Mouse (Mus musculus): ENCODE results near the gene Sprr2b. TPM values are rescaled to one million over a fixed set of nuclear protein-coding genes. Genes with fewer than 3 reads are reported as not detected.

Sprr2b gene
- polyA plus RNA-seq, 1 experiment from 2014 or later: not detected

DNA sequence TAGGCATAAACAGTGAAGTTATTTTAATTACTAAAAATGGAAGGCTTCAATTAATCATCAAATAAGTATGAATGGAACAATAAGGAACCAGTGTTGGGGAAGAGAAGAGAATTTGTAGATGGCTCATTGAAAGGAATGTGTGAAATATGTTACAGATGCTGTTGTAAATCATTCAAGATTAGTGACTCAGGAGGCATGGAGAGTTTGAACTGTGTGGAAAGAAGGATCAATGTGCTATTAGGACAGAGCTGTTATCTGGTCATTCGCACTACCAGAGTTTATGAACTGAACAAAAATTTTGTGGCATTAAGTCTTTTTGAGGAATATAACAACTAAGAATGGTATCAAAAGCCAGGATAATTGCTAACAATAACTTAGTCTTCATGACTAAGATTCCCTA lies 9.0 kb upstream of the Sprr2b start:
- Histone ChIP-seq H3K4me2 (ENCODE audit: low read length) (no peak overlapping the region), H3K9ac (ENCODE audit: low read depth, low read length) (no peak overlapping the region), H3K4me3 (replicated peaks; ENCODE audit: low read depth, low read length) (no peak overlapping the region), H3K27me3 (ENCODE audit: insufficient read depth, low read length) (no peaks in the 10 kb centered on the region), H3K27ac (no peak overlapping the region), H3K4me1 (replicated peaks; ENCODE audit: insufficient read depth, low read length) (no peaks in the 10 kb centered on the region), H3K9me3 (replicated peaks; ENCODE audit: low read length) (no peaks in the 10 kb centered on the region), H3K36me3 (ENCODE audit: insufficient read depth, low read length) (no peaks in the 10 kb centered on the region)
- WGBS: 89% methylated on average over 1 of the region's 1 CpGs
- DNase-seq (ENCODE audit: low spot score): no peak
- ATAC-seq (replicated peaks; ENCODE audit: low FRiP score, low read depth): no peak
- no peak for TF ChIP-seq CTCF (IDR thresholded peaks at IDR 0.05; ENCODE audit: low read depth)

DNA sequence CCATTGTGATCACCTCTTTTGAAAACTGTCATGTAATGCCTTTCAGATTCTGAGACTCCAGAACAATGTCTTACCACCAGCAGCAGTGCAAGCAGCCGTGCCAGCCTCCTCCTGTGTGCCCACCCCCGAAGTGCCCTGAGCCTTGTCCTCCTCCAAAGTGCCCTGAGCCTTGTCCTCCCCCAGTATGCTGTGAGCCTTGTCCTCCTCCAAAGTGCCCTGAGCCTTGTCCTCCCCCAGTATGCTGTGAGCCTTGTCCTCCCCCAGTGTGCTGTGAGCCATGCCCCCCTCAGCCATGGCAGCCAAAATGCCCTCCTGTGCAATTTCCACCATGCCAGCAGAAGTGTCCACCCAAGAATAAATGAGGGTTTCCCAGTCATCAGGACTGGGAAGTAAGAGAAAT lies 964 bp downstream of the Sprr2b start:
- no peak for TF ChIP-seq CTCF (IDR thresholded peaks at IDR 0.05; ENCODE audit: low read depth)
- WGBS: 46% methylated on average over 2 of the region's 2 CpGs
- Histone ChIP-seq H3K36me3 (ENCODE audit: insufficient read depth, low read length) (no peaks in the 10 kb centered on the region), H3K9ac (ENCODE audit: low read depth, low read length) (no peak overlapping the region), H3K27me3 (ENCODE audit: insufficient read depth, low read length) (no peaks in the 10 kb centered on the region), H3K9me3 (replicated peaks; ENCODE audit: low read length) (no peaks in the 10 kb centered on the region), H3K4me1 (replicated peaks; ENCODE audit: insufficient read depth, low read length) (no peaks in the 10 kb centered on the region), H3K4me2 (ENCODE audit: low read length) (no peak overlapping the region), H3K27ac (no peak overlapping the region), H3K4me3 (replicated peaks; ENCODE audit: low read depth, low read length) (no peak overlapping the region)
- DNase-seq (ENCODE audit: low spot score) (peak; percentile 51), ATAC-seq (replicated peaks; ENCODE audit: low FRiP score, low read depth) (peak; percentile 87)

DNA sequence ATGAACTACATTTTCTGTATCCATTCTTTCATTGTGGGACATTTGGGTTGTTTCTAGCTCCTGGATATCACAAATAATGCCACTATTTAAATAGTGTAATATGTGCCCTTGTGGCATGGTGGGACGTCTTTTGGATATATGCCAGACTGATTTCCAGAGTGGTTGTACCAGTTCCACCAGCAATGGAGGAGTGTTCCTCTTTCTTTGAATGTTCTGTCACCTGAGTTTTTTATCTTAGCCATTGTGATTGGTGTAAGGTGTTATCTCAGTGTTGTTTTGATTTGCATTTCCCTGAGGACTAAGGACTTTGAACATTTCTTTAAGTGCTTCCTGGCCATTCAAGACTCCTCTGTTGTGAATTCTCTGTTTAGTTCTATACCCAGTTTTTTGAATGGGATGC lies 19.9 kb downstream of the Sprr2b start:
- Histone ChIP-seq H3K4me1 (replicated peaks; ENCODE audit: insufficient read depth, low read length) (no peaks in the 10 kb centered on the region), H3K4me2 (ENCODE audit: low read length) (no peak overlapping the region), H3K36me3 (ENCODE audit: insufficient read depth, low read length) (no peaks in the 10 kb centered on the region), H3K4me3 (replicated peaks; ENCODE audit: low read depth, low read length) (no peak overlapping the region), H3K9me3 (replicated peaks; ENCODE audit: low read length) (no peaks in the 10 kb centered on the region), H3K27me3 (ENCODE audit: insufficient read depth, low read length) (no peaks in the 10 kb centered on the region), H3K9ac (ENCODE audit: low read depth, low read length) (no peak overlapping the region), H3K27ac (no peak overlapping the region)
- ATAC-seq (replicated peaks; ENCODE audit: low FRiP score, low read depth): no peak
- 65% methylated on average over 1 of the region's 1 CpGs for WGBS
- TF ChIP-seq CTCF (IDR thresholded peaks at IDR 0.05; ENCODE audit: low read depth): no peak
- DNase-seq (ENCODE audit: low spot score): no peak

DNA sequence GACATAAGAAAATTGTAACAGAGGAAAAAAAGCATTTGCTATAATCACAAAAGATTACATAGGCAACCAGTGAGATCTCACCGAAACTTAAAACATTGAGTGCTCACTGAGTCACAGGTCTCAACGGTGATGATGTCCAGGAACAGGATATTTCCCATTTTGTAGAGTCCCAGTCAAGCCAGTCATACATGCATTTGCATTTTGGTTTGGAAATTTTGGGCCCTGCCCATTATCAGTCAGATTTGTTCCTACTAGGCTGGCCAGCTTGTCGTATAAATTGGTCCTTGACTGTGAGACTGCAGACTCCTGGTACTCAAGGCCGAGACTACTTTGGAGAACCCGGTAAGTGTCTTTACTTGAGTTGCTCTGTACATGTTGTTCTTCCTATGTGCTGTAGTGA lies 22.4 kb downstream of the Sprr2b start, which contains the start of gene Sprr2d:
Gene Sprr2d, plus strand, starts transcription at position 301 of the 400 bp plus-strand sequence.
- no peak within 1 kb of the TSS for H3K4me3 ChIP-seq (replicated peaks; ENCODE audit: low read depth, low read length)
- H3K27ac ChIP-seq: no peak within 1 kb of the TSS
- ATAC-seq (replicated peaks; ENCODE audit: low FRiP score, low read depth): no peak
- H3K36me3 ChIP-seq (ENCODE audit: insufficient read depth, low read length): no peaks in the 10 kb centered on the region
- H3K9me3 ChIP-seq (replicated peaks; ENCODE audit: low read length): no peaks in the 10 kb centered on the region
- no peak for TF ChIP-seq CTCF (IDR thresholded peaks at IDR 0.05; ENCODE audit: low read depth)
- DNase-seq (ENCODE audit: low spot score): no peak
- H3K9ac ChIP-seq (ENCODE audit: low read depth, low read length): no peak within 1 kb of the TSS
- H3K4me2 ChIP-seq (ENCODE audit: low read length): no peak within 1 kb of the TSS
- WGBS: 95% methylated on average over 5 of the region's 5 CpGs
- no peaks in the 10 kb centered on the region for H3K4me1 ChIP-seq (replicated peaks; ENCODE audit: insufficient read depth, low read length)
- no peaks in the 10 kb centered on the region for H3K27me3 ChIP-seq (ENCODE audit: insufficient read depth, low read length)

DNA sequence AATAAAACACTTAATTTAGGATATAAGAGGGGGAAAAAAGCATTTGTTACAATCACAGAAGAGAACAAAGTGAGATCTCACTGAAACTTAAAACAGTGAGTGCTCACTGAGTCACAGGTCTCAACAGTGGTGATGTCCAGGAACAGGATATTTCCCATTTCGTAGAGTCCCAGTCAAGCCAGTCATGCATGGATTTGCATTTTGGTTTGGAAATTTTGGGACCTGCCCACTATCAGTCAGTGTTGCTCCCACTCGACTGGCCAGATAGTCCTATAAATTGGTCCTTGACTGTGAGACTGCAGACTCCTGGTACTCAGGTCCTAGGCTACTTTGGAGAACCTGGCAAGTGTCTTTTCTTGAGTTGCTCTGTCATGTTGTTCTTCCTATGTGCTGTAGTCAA lies 35.4 kb downstream of the Sprr2b start, which contains the start of gene Sprr2e:
Gene Sprr2e, plus strand, starts transcription at position 301 of the 400 bp plus-strand sequence.
- Histone ChIP-seq H3K4me1 (replicated peaks; ENCODE audit: insufficient read depth, low read length) (no peaks in the 10 kb centered on the region), H3K27ac (no peak within 1 kb of the TSS), H3K9ac (ENCODE audit: low read depth, low read length) (no peak within 1 kb of the TSS), H3K9me3 (replicated peaks; ENCODE audit: low read length) (no peaks in the 10 kb centered on the region), H3K4me2 (ENCODE audit: low read length) (no peak within 1 kb of the TSS), H3K27me3 (ENCODE audit: insufficient read depth, low read length) (no peaks in the 10 kb centered on the region), H3K4me3 (replicated peaks; ENCODE audit: low read depth, low read length) (no peak within 1 kb of the TSS), H3K36me3 (ENCODE audit: insufficient read depth, low read length) (no peaks in the 10 kb centered on the region)
- TF ChIP-seq CTCF (IDR thresholded peaks at IDR 0.05; ENCODE audit: low read depth): no peak
- ATAC-seq (replicated peaks; ENCODE audit: low FRiP score, low read depth) (no peak), DNase-seq (ENCODE audit: low spot score) (no peak)
- WGBS: 72% methylated on average over 2 of the region's 2 CpGs

DNA sequence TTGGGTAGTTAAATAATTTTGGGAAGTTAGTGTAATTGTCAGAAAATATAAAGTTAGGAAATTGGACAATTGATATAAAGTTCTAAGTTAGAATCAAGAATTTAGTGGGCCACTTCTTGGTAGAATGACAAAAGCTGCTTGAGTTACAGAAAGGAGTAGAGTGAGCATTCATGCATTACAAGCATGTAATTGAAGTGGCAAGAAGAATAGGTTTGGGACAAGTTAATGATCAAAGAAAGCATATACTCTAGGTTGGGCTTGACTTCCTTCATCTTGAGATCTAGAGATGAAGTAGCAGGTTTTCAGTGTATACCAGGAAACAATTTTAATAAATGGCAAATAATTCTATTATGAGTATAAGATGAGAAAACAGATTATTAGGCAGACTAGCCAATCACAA lies 45.2 kb downstream of the Sprr2b start:
- Histone ChIP-seq H3K9ac (ENCODE audit: low read depth, low read length) (no peak overlapping the region), H3K4me3 (replicated peaks; ENCODE audit: low read depth, low read length) (no peak overlapping the region), H3K9me3 (replicated peaks; ENCODE audit: low read length) (no peaks in the 10 kb centered on the region), H3K27me3 (ENCODE audit: insufficient read depth, low read length) (no peaks in the 10 kb centered on the region), H3K27ac (0 out of 2 replicates have a peak overlapping the region, but pooled peaks have one; percentile 32), H3K4me1 (replicated peaks; ENCODE audit: insufficient read depth, low read length) (no peaks in the 10 kb centered on the region), H3K4me2 (ENCODE audit: low read length) (no peak overlapping the region), H3K36me3 (ENCODE audit: insufficient read depth, low read length) (no peaks in the 10 kb centered on the region)
- no peak; the same call in 1 of the 2 replicates for ATAC-seq (replicated peaks; ENCODE audit: low FRiP score, low read depth)
- DNase-seq (ENCODE audit: low spot score): peak; percentile 63
- no peak for TF ChIP-seq CTCF (IDR thresholded peaks at IDR 0.05; ENCODE audit: low read depth)

DNA sequence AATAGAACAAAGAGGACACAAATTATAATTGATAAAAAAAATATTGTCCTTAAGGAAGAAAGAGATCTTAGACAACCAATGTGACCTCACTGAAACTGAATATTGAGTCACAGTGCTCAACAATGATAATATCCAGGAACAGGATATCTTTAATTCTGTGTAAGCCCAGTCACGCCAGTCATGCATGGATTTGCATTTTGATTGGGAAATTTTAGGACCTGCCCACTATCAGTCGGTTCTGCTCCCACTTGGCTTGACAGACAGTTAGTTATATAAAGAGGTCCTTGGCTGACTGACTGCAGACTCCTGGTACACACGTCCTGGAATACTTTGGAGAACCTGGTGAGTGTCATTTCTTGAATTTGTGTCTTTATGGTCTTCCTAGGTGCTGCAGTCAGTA lies 48.5 kb downstream of the Sprr2b start, which contains the start of gene Sprr2f:
Gene Sprr2f, plus strand, starts transcription at position 301 of the 400 bp plus-strand sequence.
- Histone ChIP-seq H3K9ac (ENCODE audit: low read depth, low read length) (no peak within 1 kb of the TSS), H3K4me1 (replicated peaks; ENCODE audit: insufficient read depth, low read length) (no peaks in the 10 kb centered on the region), H3K27ac (no peak within 1 kb of the TSS), H3K4me3 (replicated peaks; ENCODE audit: low read depth, low read length) (no peak within 1 kb of the TSS), H3K27me3 (ENCODE audit: insufficient read depth, low read length) (no peaks in the 10 kb centered on the region), H3K9me3 (replicated peaks; ENCODE audit: low read length) (no peaks in the 10 kb centered on the region), H3K36me3 (ENCODE audit: insufficient read depth, low read length) (no peaks in the 10 kb centered on the region), H3K4me2 (ENCODE audit: low read length) (no peak within 1 kb of the TSS)
- WGBS: 64% methylated on average over 3 of the region's 3 CpGs
- no peak for TF ChIP-seq CTCF (IDR thresholded peaks at IDR 0.05; ENCODE audit: low read depth)
- ATAC-seq (replicated peaks; ENCODE audit: low FRiP score, low read depth) (no peak), DNase-seq (ENCODE audit: low spot score) (no peak)

Other genes with a start within 250 kb of the Sprr2b start
- gene Lor, start 233.5 kb upstream of the Sprr2b start, polyA plus RNA-seq (2015; fragmentation: Nextera tagmentation; extraction: Ambion mirVana): 1.4 and 1.8 TPM in 2 replicates
- not detected in 2 replicates for gene Prr9, start 192.7 kb upstream of the Sprr2b start, polyA plus RNA-seq (2015; fragmentation: Nextera tagmentation; extraction: Ambion mirVana)
- not detected in 2 replicates for gene Lelp1, start 173.9 kb upstream of the Sprr2b start, polyA plus RNA-seq (2015; fragmentation: Nextera tagmentation; extraction: Ambion mirVana)
- 0.05 and 0.50 TPM in 2 replicates for gene Sprr2a1, start 100.8 kb upstream of the Sprr2b start, polyA plus RNA-seq (2015; fragmentation: Nextera tagmentation; extraction: Ambion mirVana)
- 9.6 and 27.3 TPM in 2 replicates for gene Sprr2a2, start 100.7 kb upstream of the Sprr2b start, polyA plus RNA-seq (2015; fragmentation: Nextera tagmentation; extraction: Ambion mirVana)
- 1.2 and 6.0 TPM in 2 replicates for gene Sprr2a3, start 31.2 kb upstream of the Sprr2b start, polyA plus RNA-seq (2015; fragmentation: Nextera tagmentation; extraction: Ambion mirVana)
- gene Sprr2d, start 22.5 kb downstream of the Sprr2b start, polyA plus RNA-seq (2015; fragmentation: Nextera tagmentation; extraction: Ambion mirVana): not detected in 2 replicates
- not detected in 2 replicates for gene Sprr2e, start 35.5 kb downstream of the Sprr2b start, polyA plus RNA-seq (2015; fragmentation: Nextera tagmentation; extraction: Ambion mirVana)
- 30.3 and 58.0 TPM in 2 replicates for gene Sprr2f, start 48.6 kb downstream of the Sprr2b start, polyA plus RNA-seq (2015; fragmentation: Nextera tagmentation; extraction: Ambion mirVana)
- gene Sprr2h, start 69.1 kb downstream of the Sprr2b start, polyA plus RNA-seq (2015; fragmentation: Nextera tagmentation; extraction: Ambion mirVana): not detected in 2 replicates
- gene Sprr2i, start 91.4 kb downstream of the Sprr2b start, polyA plus RNA-seq (2015; fragmentation: Nextera tagmentation; extraction: Ambion mirVana): not detected in 2 replicates
- not detected in 2 replicates for gene Sprr2j-ps, start 101.5 kb downstream of the Sprr2b start, polyA plus RNA-seq (2015; fragmentation: Nextera tagmentation; extraction: Ambion mirVana)
- 9.6 and 10.3 TPM in 2 replicates for gene Gm9774, start 112.8 kb downstream of the Sprr2b start, polyA plus RNA-seq (2015; fragmentation: Nextera tagmentation; extraction: Ambion mirVana)
- not detected in 2 replicates for gene Sprr2k, start 116.0 kb downstream of the Sprr2b start, polyA plus RNA-seq (2015; fragmentation: Nextera tagmentation; extraction: Ambion mirVana)
- not detected in 2 replicates for gene Sprr1b, start 122.2 kb downstream of the Sprr2b start, polyA plus RNA-seq (2015; fragmentation: Nextera tagmentation; extraction: Ambion mirVana)
- gene Sprr3, start 142.1 kb downstream of the Sprr2b start, polyA plus RNA-seq (2015; fragmentation: Nextera tagmentation; extraction: Ambion mirVana): 0.11 TPM in 1 of 2 replicates, not detected in the other
- gene Sprr1a, start 169.3 kb downstream of the Sprr2b start, polyA plus RNA-seq (2015; fragmentation: Nextera tagmentation; extraction: Ambion mirVana): 96.3 and 137 TPM in 2 replicates
- not detected in 2 replicates for gene Sprr4, start 183.9 kb downstream of the Sprr2b start, polyA plus RNA-seq (2015; fragmentation: Nextera tagmentation; extraction: Ambion mirVana)
- gene 2310046K23Rik, start 217.9 kb downstream of the Sprr2b start, polyA plus RNA-seq (2015; fragmentation: Nextera tagmentation; extraction: Ambion mirVana): not detected in 2 replicates

Measured in kidney, postnatal 0 days (tissue).